Mouse (Mus musculus): ENCODE measurements at regions not wholly inside any gene's neighbourhood (a gene's known extent, or its start where the extent isn't known, plus 50 kb on each side); places are given as distances from the start of the nearest gene placed in this dataset.

- H3K4me3 ChIP-seq (replicated peaks) = no peak overlapping the region
- H3K4me2 ChIP-seq = no peak overlapping the region
- WGBS = 74% methylated on average over 2 of the region's 2 CpGs
- no peaks in the 10 kb centered on the region for H3K36me3 ChIP-seq (replicated peaks)
- H3K4me1 ChIP-seq = no peaks in the 10 kb centered on the region
- H3K27me3 ChIP-seq = no peaks in the 10 kb centered on the region
- no peaks in the 10 kb centered on the region for H3K9me3 ChIP-seq
- H3K27ac ChIP-seq = no peak overlapping the region
- peak; percentile 44; the same call in 1 of the 2 replicates for ATAC-seq (ENCODE audit: low FRiP score)
- H3K9ac ChIP-seq = no peak overlapping the region
These were observed 155.2 kb upstream of the Robo1 start for GRCm38 (mm10) chr16:72152920-72153319.

- no peak overlapping the region for H3K9ac ChIP-seq
- ATAC-seq (ENCODE audit: low FRiP score) = peak; percentile 11; the same call in 1 of the 2 replicates
- H3K27me3 ChIP-seq = no peaks in the 10 kb centered on the region
- no peaks in the 10 kb centered on the region for H3K36me3 ChIP-seq (replicated peaks)
- H3K4me1 ChIP-seq = no peaks in the 10 kb centered on the region
- H3K4me2 ChIP-seq = no peak overlapping the region
- 96% methylated on average over 14 of the region's 14 CpGs for WGBS
- no peak overlapping the region for H3K4me3 ChIP-seq (replicated peaks)
- H3K9me3 ChIP-seq = no peaks in the 10 kb centered on the region
- no peak overlapping the region for H3K27ac ChIP-seq
These were observed 150.2 kb upstream of the Robo1 start for GRCm38 (mm10) chr16:72157913-72158312.

- Histone ChIP-seq H3K9me3 (no peaks in the 10 kb centered on the region), H3K27me3 (no peaks in the 10 kb centered on the region), H3K36me3 (replicated peaks) (no peaks in the 10 kb centered on the region), H3K4me2 (no peak overlapping the region), H3K27ac (no peak overlapping the region), H3K4me3 (replicated peaks) (no peak overlapping the region), H3K9ac (no peak overlapping the region), H3K4me1 (no peaks in the 10 kb centered on the region)
- no peak for ATAC-seq (ENCODE audit: low FRiP score)
- 84% methylated on average over 4 of the region's 4 CpGs for WGBS
These were observed 148.7 kb upstream of the Robo1 start for GRCm38 (mm10) chr16:72159411-72159810.

- Histone ChIP-seq H3K36me3 (replicated peaks) (no peaks in the 10 kb centered on the region), H3K9ac (no peak overlapping the region), H3K4me1 (no peaks in the 10 kb centered on the region), H3K4me2 (no peak overlapping the region), H3K27ac (no peak overlapping the region), H3K27me3 (no peaks in the 10 kb centered on the region), H3K9me3 (no peaks in the 10 kb centered on the region), H3K4me3 (replicated peaks) (no peak overlapping the region)
- ATAC-seq (ENCODE audit: low FRiP score) = no peak
- WGBS = 93% methylated on average over 5 of the region's 5 CpGs
These were observed 132.4 kb upstream of the Robo1 start for GRCm38 (mm10) chr16:72175727-72176126.

- H3K9ac ChIP-seq = no peak overlapping the region
- H3K36me3 ChIP-seq (replicated peaks) = no peaks in the 10 kb centered on the region
- no peaks in the 10 kb centered on the region for H3K27me3 ChIP-seq
- H3K27ac ChIP-seq = no peak overlapping the region
- ATAC-seq (ENCODE audit: low FRiP score) = no peak
- WGBS = 10% methylated on average over 1 of the region's 1 CpGs
- H3K4me1 ChIP-seq = no peaks in the 10 kb centered on the region
- H3K9me3 ChIP-seq = no peaks in the 10 kb centered on the region
- H3K4me3 ChIP-seq (replicated peaks) = no peak overlapping the region
- H3K4me2 ChIP-seq = no peak overlapping the region
These were observed 113.8 kb upstream of the Robo1 start for GRCm38 (mm10) chr16:72194320-72194719.

- WGBS = 43% methylated on average over 15 of the region's 15 CpGs
- H3K36me3 ChIP-seq (replicated peaks) = no peaks in the 10 kb centered on the region
- peaks cover 3% of the 10 kb centered on the region for H3K4me1 ChIP-seq
- H3K27ac ChIP-seq = peak overlapping the region; percentile 59
- peak; percentile 13; the same call in 1 of the 2 replicates for ATAC-seq (ENCODE audit: low FRiP score)
- no peaks in the 10 kb centered on the region for H3K27me3 ChIP-seq
- peak overlapping the region; percentile 14; the same call in 1 of the 2 replicates for H3K4me3 ChIP-seq (replicated peaks)
- H3K4me2 ChIP-seq = peak overlapping the region; percentile 37
- H3K9ac ChIP-seq = peak overlapping the region; percentile 30; the same call in 1 of the 2 replicates
- no peaks in the 10 kb centered on the region for H3K9me3 ChIP-seq
These were observed 92.6 kb upstream of the Robo1 start for GRCm38 (mm10) chr16:72215360-72216013.

- no peak for ATAC-seq (ENCODE audit: low FRiP score)
- Histone ChIP-seq H3K9me3 (no peaks in the 10 kb centered on the region), H3K9ac (no peak overlapping the region), H3K4me2 (no peak overlapping the region), H3K27me3 (no peaks in the 10 kb centered on the region), H3K36me3 (replicated peaks) (no peaks in the 10 kb centered on the region), H3K27ac (no peak overlapping the region), H3K4me1 (peaks cover 9% of the 10 kb centered on the region), H3K4me3 (replicated peaks) (no peak overlapping the region)
- 6% methylated on average over 3 of the region's 3 CpGs for WGBS
These were observed 90.1 kb upstream of the Robo1 start for GRCm38 (mm10) chr16:72218021-72218420.

GRCm38 (mm10) chr16:72221912-72222502, 86.1 kb upstream of the Robo1 start:
- Histone ChIP-seq H3K27me3 (no peaks in the 10 kb centered on the region), H3K27ac (peak overlapping the region; percentile 62), H3K9me3 (no peaks in the 10 kb centered on the region), H3K9ac (no peak overlapping the region), H3K4me1 (peaks cover 8% of the 10 kb centered on the region), H3K36me3 (replicated peaks) (no peaks in the 10 kb centered on the region), H3K4me3 (replicated peaks) (no peak overlapping the region), H3K4me2 (no peak overlapping the region)
- peak; percentile 76; the same call in 1 of the 2 replicates for ATAC-seq (ENCODE audit: low FRiP score)
- WGBS = 5% methylated on average over 3 of the region's 3 CpGs

- H3K27ac ChIP-seq = no peak overlapping the region
- ATAC-seq (ENCODE audit: low FRiP score) = 0 out of 2 replicates have a peak, but pooled peaks have one; percentile 22
- no peak overlapping the region for H3K9ac ChIP-seq
- no peaks in the 10 kb centered on the region for H3K36me3 ChIP-seq (replicated peaks)
- H3K4me3 ChIP-seq (replicated peaks) = no peak overlapping the region
- WGBS = 37% methylated on average over 3 of the region's 3 CpGs
- H3K4me1 ChIP-seq = peaks cover 8% of the 10 kb centered on the region
- no peaks in the 10 kb centered on the region for H3K9me3 ChIP-seq
- H3K4me2 ChIP-seq = no peak overlapping the region
- no peaks in the 10 kb centered on the region for H3K27me3 ChIP-seq
These were observed 84.2 kb upstream of the Robo1 start for GRCm38 (mm10) chr16:72223860-72224259.

GRCm38 (mm10) chr16:72225157-72225880, 82.8 kb upstream of the Robo1 start:
- Histone ChIP-seq H3K9ac (no peak overlapping the region), H3K4me1 (peaks cover 8% of the 10 kb centered on the region), H3K4me3 (replicated peaks) (no peak overlapping the region), H3K4me2 (no peak overlapping the region), H3K9me3 (no peaks in the 10 kb centered on the region), H3K27ac (no peak overlapping the region), H3K27me3 (no peaks in the 10 kb centered on the region), H3K36me3 (replicated peaks) (no peaks in the 10 kb centered on the region)
- ATAC-seq (ENCODE audit: low FRiP score) = no peak
- 91% methylated on average over 4 of the region's 4 CpGs for WGBS

GRCm38 (mm10) chr16:72234366-72234765, 73.7 kb upstream of the Robo1 start:
- H3K27me3 ChIP-seq = no peaks in the 10 kb centered on the region
- no peak overlapping the region for H3K9ac ChIP-seq
- H3K9me3 ChIP-seq = no peaks in the 10 kb centered on the region
- H3K4me1 ChIP-seq = no peaks in the 10 kb centered on the region
- 53% methylated on average over 1 of the region's 1 CpGs for WGBS
- no peak overlapping the region for H3K4me3 ChIP-seq (replicated peaks)
- H3K27ac ChIP-seq = no peak overlapping the region
- H3K4me2 ChIP-seq = no peak overlapping the region
- no peaks in the 10 kb centered on the region for H3K36me3 ChIP-seq (replicated peaks)
- ATAC-seq (ENCODE audit: low FRiP score) = no peak

GRCm38 (mm10) chr16:72239631-72240030, 68.5 kb upstream of the Robo1 start:
- Histone ChIP-seq H3K27ac (no peak overlapping the region), H3K9me3 (no peaks in the 10 kb centered on the region), H3K9ac (no peak overlapping the region), H3K36me3 (replicated peaks) (no peaks in the 10 kb centered on the region), H3K4me3 (replicated peaks) (no peak overlapping the region), H3K27me3 (no peaks in the 10 kb centered on the region), H3K4me1 (peaks cover 6% of the 10 kb centered on the region; the same call in 1 of the 2 replicates), H3K4me2 (no peak overlapping the region)
- no peak for ATAC-seq (ENCODE audit: low FRiP score)
- 68% methylated on average over 7 of the region's 7 CpGs for WGBS
